Mouse (Mus musculus): ENCODE results near the gene Fryl. TPM values are rescaled to one million over a fixed set of nuclear protein-coding genes. Genes with fewer than 3 reads are reported as not detected.

Gene Fryl
- polyA plus RNA-seq, 1 experiment = 29.9 TPM

DNA sequence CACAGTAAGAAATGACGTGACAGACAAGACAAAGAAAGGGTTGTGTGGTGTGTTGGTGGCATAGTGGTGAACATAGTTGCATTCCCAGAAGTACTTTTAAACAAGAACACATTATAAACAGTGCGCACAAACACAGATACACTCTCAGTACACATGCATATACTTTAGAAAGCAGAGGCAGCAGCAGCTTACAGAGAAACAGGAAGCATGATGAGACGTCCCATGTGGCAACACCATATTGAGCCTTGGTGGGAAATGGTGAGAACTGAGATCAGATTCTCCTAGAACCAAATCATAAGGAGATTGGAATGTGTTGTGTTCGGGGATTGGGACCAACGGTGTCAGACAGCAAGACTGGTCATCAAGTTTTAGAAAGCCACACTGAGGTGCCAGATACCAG, 21.2 kb downstream of the Fryl start:
- no peaks in the 10 kb centered on the region for H3K36me3 ChIP-seq (ENCODE audit: control insufficient read depth, insufficient read depth, low read length)
- no peaks in the 10 kb centered on the region for H3K27me3 ChIP-seq (replicated peaks; ENCODE audit: control insufficient read depth, insufficient read depth, low read length)
- DNase-seq = no peak
- H3K4me1 ChIP-seq (ENCODE audit: control insufficient read depth, insufficient read depth, low read length) = 0 out of 2 replicates have a peak, but pooled peaks cover 2% of the 10 kb centered on the region
- no peak overlapping the region for H3K27ac ChIP-seq (ENCODE audit: insufficient read depth, low read depth, low read length)
- H3K4me3 ChIP-seq (ENCODE audit: insufficient read depth, low read depth, low read length) = no peak overlapping the region
- 80% methylated on average over 5 of the region's 5 CpGs for WGBS
- TF ChIP-seq POLR2A (IDR thresholded peaks at IDR 0.05; ENCODE audit: low read depth, low read length) = no peak

DNA sequence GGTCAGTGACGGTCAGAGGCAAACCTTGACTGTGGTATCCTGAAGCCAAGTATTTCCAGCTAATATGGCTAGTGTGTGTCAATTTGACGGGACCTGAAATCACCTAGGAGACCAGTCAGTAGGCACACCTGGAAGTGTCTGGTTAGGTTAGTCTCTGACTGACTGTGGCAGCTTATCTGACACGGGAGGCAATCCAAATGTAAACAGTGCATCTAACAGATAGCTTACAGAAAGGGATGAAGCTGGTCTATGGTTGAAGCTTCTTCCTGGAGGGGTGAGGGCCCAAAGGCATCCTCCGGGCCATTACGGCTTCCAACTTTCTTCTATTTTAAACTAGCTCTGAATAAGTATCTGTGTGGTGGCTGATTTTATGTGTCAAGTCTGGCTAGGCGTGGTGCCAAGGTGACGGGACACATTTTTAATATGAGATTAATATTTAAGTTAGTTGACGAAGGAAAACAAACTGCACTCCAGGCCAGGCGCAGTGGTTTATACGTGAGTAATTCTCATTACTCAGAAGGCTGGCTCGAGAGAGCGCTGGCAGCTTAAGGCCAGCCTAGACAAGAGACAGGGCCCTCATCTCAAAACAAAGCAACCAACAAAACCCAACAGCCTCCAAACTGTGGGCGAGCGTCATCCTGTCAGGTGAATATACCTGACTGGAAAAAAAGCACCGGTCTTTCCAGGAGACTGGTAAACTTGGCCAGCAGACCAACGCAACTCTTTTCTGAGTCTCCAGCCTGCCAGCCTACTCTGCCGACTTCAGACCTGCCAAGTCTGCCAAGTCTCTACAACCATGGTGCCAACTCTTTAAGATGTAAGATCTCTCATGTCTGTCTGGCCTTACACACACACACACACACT, 23.2 kb downstream of the Fryl start:
- Histone ChIP-seq H3K27me3 (replicated peaks; ENCODE audit: control insufficient read depth, insufficient read depth, low read length) (no peaks in the 10 kb centered on the region), H3K27ac (ENCODE audit: insufficient read depth, low read depth, low read length) (no peak overlapping the region), H3K4me3 (ENCODE audit: insufficient read depth, low read depth, low read length) (no peak overlapping the region), H3K36me3 (ENCODE audit: control insufficient read depth, insufficient read depth, low read length) (no peaks in the 10 kb centered on the region), H3K4me1 (ENCODE audit: control insufficient read depth, insufficient read depth, low read length) (0 out of 2 replicates have a peak, but pooled peaks cover 2% of the 10 kb centered on the region)
- DNase-seq = no peak
- WGBS = 68% methylated on average over 17 of the region's 17 CpGs
- no peak for TF ChIP-seq CTCF (conservative IDR thresholded peaks at IDR 0.05; ENCODE audit: insufficient read depth, insufficient read length, low read depth, low read length)
- TF ChIP-seq POLR2A (IDR thresholded peaks at IDR 0.05; ENCODE audit: low read depth, low read length) = no peak

DNA sequence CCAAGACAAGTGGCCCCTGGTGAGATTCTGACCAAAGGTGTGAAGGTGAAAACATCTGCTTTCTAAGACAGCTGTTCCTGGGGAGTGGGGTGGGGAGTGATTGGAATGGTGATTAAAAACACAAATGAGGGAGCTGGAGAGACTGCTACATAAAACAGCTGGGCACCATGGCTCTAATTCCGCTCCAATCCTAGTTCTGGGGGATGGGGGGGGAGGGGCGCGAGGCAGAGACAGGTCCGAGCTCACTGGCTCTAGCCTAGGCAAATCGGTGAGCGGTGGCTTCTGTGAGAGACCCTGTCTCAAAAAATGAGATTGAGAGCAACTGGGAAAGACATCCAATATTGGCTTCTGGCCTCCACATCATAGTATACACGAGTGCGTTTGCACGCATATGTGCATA, 24.2 kb downstream of the Fryl start:
- Histone ChIP-seq H3K27ac (ENCODE audit: insufficient read depth, low read depth, low read length) (no peak overlapping the region), H3K27me3 (replicated peaks; ENCODE audit: control insufficient read depth, insufficient read depth, low read length) (no peaks in the 10 kb centered on the region), H3K4me3 (ENCODE audit: insufficient read depth, low read depth, low read length) (no peak overlapping the region), H3K4me1 (ENCODE audit: control insufficient read depth, insufficient read depth, low read length) (0 out of 2 replicates have a peak, but pooled peaks cover 2% of the 10 kb centered on the region), H3K36me3 (ENCODE audit: control insufficient read depth, insufficient read depth, low read length) (no peaks in the 10 kb centered on the region)
- DNase-seq = no peak
- TF ChIP-seq CTCF (conservative IDR thresholded peaks at IDR 0.05; ENCODE audit: insufficient read depth, insufficient read length, low read depth, low read length) = no peak
- no peak for TF ChIP-seq POLR2A (IDR thresholded peaks at IDR 0.05; ENCODE audit: low read depth, low read length)
- WGBS = 66% methylated on average over 9 of the region's 9 CpGs

DNA sequence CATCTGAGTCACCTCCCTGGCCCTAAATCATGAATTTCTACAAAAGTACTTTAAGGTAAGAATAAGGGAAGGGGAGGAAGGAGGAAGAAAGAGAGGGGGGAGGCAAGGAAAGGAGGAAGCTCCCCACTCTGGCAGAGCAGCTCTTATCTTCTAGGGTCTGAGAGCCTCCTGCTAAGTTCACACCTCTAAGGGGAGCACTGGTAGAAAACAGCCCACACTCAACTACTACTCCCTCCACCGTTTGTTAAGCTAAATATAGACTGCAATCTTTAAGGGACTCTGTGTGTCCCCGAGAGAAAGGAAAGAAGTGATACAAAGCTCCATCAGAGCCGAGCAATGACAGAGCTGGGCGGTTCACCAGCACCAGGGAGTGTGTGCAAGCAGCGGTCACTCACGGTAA, 24.6 kb downstream of the Fryl start:
- no peak overlapping the region for H3K4me3 ChIP-seq (ENCODE audit: insufficient read depth, low read depth, low read length)
- no peaks in the 10 kb centered on the region for H3K36me3 ChIP-seq (ENCODE audit: control insufficient read depth, insufficient read depth, low read length)
- H3K4me1 ChIP-seq (ENCODE audit: control insufficient read depth, insufficient read depth, low read length) = 0 out of 2 replicates have a peak, but pooled peaks cover 2% of the 10 kb centered on the region
- TF ChIP-seq POLR2A (IDR thresholded peaks at IDR 0.05; ENCODE audit: low read depth, low read length) = no peak
- no peak for TF ChIP-seq CTCF (conservative IDR thresholded peaks at IDR 0.05; ENCODE audit: insufficient read depth, insufficient read length, low read depth, low read length)
- DNase-seq = no peak
- WGBS = 53% methylated on average over 6 of the region's 6 CpGs
- H3K27me3 ChIP-seq (replicated peaks; ENCODE audit: control insufficient read depth, insufficient read depth, low read length) = no peaks in the 10 kb centered on the region
- H3K27ac ChIP-seq (ENCODE audit: insufficient read depth, low read depth, low read length) = no peak overlapping the region

DNA sequence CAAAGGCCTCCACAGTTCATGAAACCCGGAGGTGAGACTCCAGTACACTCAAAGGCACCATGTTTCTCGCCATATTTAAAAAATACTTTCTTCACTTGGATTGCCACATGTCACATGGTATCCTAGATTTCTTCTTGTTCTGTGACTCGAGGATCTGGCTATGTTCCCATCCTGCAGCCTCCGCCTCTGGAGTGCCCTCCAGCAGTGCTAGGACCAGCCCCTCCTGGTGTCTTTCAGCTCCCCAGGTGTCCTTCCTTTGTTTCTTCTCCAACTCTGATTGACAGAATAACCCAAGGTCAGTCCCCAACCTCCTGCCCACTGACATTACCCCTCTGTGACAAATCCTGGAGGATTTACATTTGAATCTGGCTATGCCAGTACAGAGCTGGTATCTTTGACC, 26.2 kb downstream of the Fryl start:
- H3K36me3 ChIP-seq (ENCODE audit: control insufficient read depth, insufficient read depth, low read length) = no peaks in the 10 kb centered on the region
- WGBS = 67% methylated on average over 4 of the region's 4 CpGs
- no peak overlapping the region for H3K27ac ChIP-seq (ENCODE audit: insufficient read depth, low read depth, low read length)
- H3K4me1 ChIP-seq (ENCODE audit: control insufficient read depth, insufficient read depth, low read length) = 0 out of 2 replicates have a peak, but pooled peaks cover 2% of the 10 kb centered on the region
- TF ChIP-seq CTCF (conservative IDR thresholded peaks at IDR 0.05; ENCODE audit: insufficient read depth, insufficient read length, low read depth, low read length) = no peak
- no peak for TF ChIP-seq POLR2A (IDR thresholded peaks at IDR 0.05; ENCODE audit: low read depth, low read length)
- no peak for DNase-seq
- no peaks in the 10 kb centered on the region for H3K27me3 ChIP-seq (replicated peaks; ENCODE audit: control insufficient read depth, insufficient read depth, low read length)
- no peak overlapping the region for H3K4me3 ChIP-seq (ENCODE audit: insufficient read depth, low read depth, low read length)

DNA sequence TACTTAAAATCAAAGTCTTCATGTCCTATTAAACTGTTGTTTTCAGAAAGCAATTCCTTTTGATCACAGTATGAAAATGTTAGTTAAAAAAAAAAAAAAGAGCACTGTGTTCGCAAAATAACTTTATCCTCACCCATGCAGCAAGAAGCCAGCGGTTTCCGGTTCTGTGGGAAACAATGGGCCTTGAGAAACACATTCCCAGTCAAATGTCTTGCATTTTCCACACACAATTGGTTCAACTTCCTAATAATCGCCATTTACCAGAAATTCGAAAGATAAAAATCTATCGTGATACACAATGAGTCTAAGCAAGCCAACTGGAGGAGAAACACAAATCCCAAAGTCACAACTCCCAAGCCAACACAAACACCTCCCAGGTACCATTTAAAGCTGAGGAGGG, 27.0 kb downstream of the Fryl start:
- Histone ChIP-seq H3K27ac (ENCODE audit: insufficient read depth, low read depth, low read length) (peak overlapping the region; percentile 65), H3K4me1 (ENCODE audit: control insufficient read depth, insufficient read depth, low read length) (0 out of 2 replicates have a peak, but pooled peaks cover 2% of the 10 kb centered on the region), H3K4me3 (ENCODE audit: insufficient read depth, low read depth, low read length) (no peak overlapping the region), H3K36me3 (ENCODE audit: control insufficient read depth, insufficient read depth, low read length) (no peaks in the 10 kb centered on the region), H3K27me3 (replicated peaks; ENCODE audit: control insufficient read depth, insufficient read depth, low read length) (no peaks in the 10 kb centered on the region)
- WGBS = 69% methylated on average over 6 of the region's 6 CpGs
- TF ChIP-seq POLR2A (IDR thresholded peaks at IDR 0.05; ENCODE audit: low read depth, low read length) = no peak
- TF ChIP-seq CTCF (conservative IDR thresholded peaks at IDR 0.05; ENCODE audit: insufficient read depth, insufficient read length, low read depth, low read length) = no peak
- peak; percentile 75 for DNase-seq

GRCm38 (mm10) chr5:73228291-73229049, 27.9 kb downstream of the Fryl start:
- Histone ChIP-seq H3K4me1 (ENCODE audit: control insufficient read depth, insufficient read depth, low read length) (0 out of 2 replicates have a peak, but pooled peaks cover 2% of the 10 kb centered on the region), H3K4me3 (ENCODE audit: insufficient read depth, low read depth, low read length) (no peak overlapping the region), H3K27me3 (replicated peaks; ENCODE audit: control insufficient read depth, insufficient read depth, low read length) (no peaks in the 10 kb centered on the region), H3K27ac (ENCODE audit: insufficient read depth, low read depth, low read length) (0 out of 2 replicates have a peak overlapping the region, but pooled peaks have one; percentile 3), H3K36me3 (ENCODE audit: control insufficient read depth, insufficient read depth, low read length) (no peaks in the 10 kb centered on the region)
- WGBS = 81% methylated on average over 12 of the region's 12 CpGs
- no peak for DNase-seq
- TF ChIP-seq POLR2A (IDR thresholded peaks at IDR 0.05; ENCODE audit: low read depth, low read length) (no peak), CTCF (conservative IDR thresholded peaks at IDR 0.05; ENCODE audit: insufficient read depth, insufficient read length, low read depth, low read length) (no peak)

All from kidney, adult 2 months (tissue).